Mouse (Mus musculus) hematopoietic multipotent progenitor cell, adult 10-12 weeks (in vitro differentiated cells): ENCODE data around the gene Hk1. TPM values are rescaled to one million over a fixed set of nuclear protein-coding genes. Genes with fewer than 3 reads are reported as not detected.

Source experiments
- polyA plus RNA-seq: library from polyadenylated mRNA; stranded (reverse); fragments of >175 nt; gene quantifications from 2 replicates; pipeline ENCODE4 v1.2.3, GENCODE M21; 2012; ENCODE audit warnings: low replicate concordance

Gene Hk1
- 82.7 and 103 TPM in 2 replicates for polyA plus RNA-seq

DNA sequence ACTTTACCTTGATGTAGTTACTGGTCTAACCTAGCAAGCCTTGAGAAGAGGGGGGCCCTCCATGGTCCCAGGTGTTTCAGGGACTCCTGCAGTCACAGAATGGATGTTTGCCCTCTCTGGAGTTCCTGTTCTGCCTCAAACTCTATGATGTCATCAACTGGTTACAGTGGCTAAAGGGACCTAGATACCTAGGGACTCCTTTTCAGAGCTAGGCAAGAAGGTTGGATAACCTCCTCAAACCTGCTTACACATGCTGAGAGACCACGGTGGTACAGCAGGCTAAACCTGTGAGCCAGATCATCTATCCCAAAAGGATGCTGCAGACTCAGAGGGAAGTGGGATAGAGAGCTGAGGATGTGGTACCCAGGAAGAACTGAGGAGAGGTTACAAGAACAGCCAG is at the start of gene Hk1:
TSS of gene Hk1 (minus strand) at position 101 of the 400 bp plus-strand sequence.

DNA sequence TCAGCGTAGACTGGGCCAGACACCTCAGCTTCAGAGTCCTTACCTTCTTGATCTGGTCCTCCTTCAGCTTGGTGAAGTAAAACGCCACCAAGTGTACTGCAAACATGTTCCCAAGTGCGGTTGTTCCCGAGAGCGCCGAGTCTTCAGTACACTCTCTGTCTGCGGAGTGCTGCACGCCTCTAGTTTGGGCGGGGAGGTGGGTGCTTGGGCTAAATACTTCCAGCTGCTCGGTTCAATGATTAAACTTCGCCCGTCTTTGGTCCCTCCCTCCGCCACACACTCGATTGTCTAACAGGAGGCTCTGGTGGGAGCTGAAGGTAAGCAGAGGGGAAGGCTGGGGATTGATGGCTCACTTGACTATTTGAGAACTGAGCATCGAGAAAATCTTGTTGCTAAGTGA is 42.5 kb upstream of the Hk1 start, which contains the start of gene Hkdc1:
TSS of gene Hkdc1 (minus strand) at position 237 of the 400 bp plus-strand sequence.

GRCm38 (mm10) chr10:62252000-62252488 is 127.7 kb downstream of the Hk1 start, which contains the start of gene Tacr2:
TSS of gene Tacr2 (plus strand) at chr10:62252438.

DNA sequence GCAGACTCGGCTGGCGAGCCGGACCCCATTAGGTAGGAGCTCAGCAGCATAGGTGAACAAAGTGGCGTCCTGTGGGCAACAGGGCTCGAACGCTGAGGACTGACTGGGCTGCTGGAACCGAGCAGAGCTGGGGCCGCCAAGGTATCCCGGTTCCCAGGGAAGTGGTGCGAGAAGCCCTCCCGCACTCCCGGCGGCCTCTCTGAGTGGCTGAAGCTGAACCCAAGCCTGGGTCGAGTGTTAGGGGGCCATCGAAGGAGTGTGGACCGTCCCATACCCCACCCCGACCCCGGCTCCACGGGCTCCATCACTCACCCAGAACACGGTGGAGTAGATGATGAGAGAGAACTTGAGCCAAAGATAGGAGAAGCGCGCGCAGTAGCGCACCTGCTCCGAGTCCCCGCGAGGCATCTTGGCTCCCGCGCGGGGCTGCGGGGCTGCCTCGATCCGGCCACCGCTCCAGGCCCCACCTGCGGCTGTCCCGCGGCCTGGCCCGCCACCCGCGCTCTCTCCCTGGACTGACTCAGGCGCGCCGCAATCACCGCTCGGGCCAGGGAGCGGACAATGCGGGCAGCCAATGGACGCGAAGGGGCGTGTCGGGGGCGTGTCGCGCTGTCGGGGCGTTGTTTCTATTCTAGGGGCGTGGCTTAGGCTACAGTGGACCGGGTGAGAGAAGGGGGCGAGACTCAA is 148.9 kb downstream of the Hk1 start, which contains the start of gene Tspan15:
TSS of gene Tspan15 (minus strand) at position 544 of the 687 bp plus-strand sequence.

Other genes starting within 250 kb of the Hk1 start
- gene Neurog3, start 246.8 kb downstream of the Hk1 start, polyA plus RNA-seq: not detected in 2 replicates
- gene Fam241b, start 236.0 kb downstream of the Hk1 start, polyA plus RNA-seq: 0.66 and 1.6 TPM in 2 replicates
- gene Tspan15, start 148.7 kb downstream of the Hk1 start, polyA plus RNA-seq: 4.6 and 4.8 TPM in 2 replicates
- not detected in 2 replicates for gene Tacr2, start 127.5 kb downstream of the Hk1 start, polyA plus RNA-seq
- 0.03 TPM in 1 of 2 replicates, not detected in the other for gene Hkdc1, start 42.6 kb upstream of the Hk1 start, polyA plus RNA-seq
- not detected in 2 replicates for gene 4930507D05Rik, start 69.6 kb upstream of the Hk1 start, polyA plus RNA-seq
- gene Supv3l1, start 69.8 kb upstream of the Hk1 start, polyA plus RNA-seq: 9.8 and 19.9 TPM in 2 replicates
- gene Vps26a, start 106.9 kb upstream of the Hk1 start, polyA plus RNA-seq: 4.1 and 15.5 TPM in 2 replicates
- 26.6 and 467 TPM in 2 replicates for gene Srgn, start 147.5 kb upstream of the Hk1 start, polyA plus RNA-seq
- gene Kif1bp, start 198.5 kb upstream of the Hk1 start, polyA plus RNA-seq: 8.6 and 13.2 TPM in 2 replicates
- 43.2 and 49.2 TPM in 2 replicates for gene Ddx21, start 222.4 kb upstream of the Hk1 start, polyA plus RNA-seq